Mouse (Mus musculus) forebrain, embryonic 13.5 days (tissue): ENCODE results near the gene Brpf1. TPM values are rescaled to one million over a fixed set of nuclear protein-coding genes. Genes with fewer than 3 reads are reported as not detected.

Source experiments
- ATAC-seq: fragments of 200-750 bp; cut with Nextera tagmentation; 2 replicates; pipeline ENCODE4 v1.8.0; 2017
- H3K27ac ChIP-seq: fragments of 300-500 bp; sonication (generic); 2 replicates; pipeline ENCODE4 v1.5.1; 2015; ENCODE audit warnings: inconsistent platforms, mild to moderate bottlenecking, moderate library complexity
- H3K27me3 ChIP-seq: fragments of 300-500 bp; sonication (generic); 2 replicates; pipeline ENCODE4 v1.6.1; 2015; ENCODE audit warnings: mild to moderate bottlenecking, inconsistent platforms
- H3K36me3 ChIP-seq: fragments of 300-500 bp; sonication (generic); 2 replicates; pipeline ENCODE4 v1.6.1; 2015; ENCODE audit warnings: mild to moderate bottlenecking, inconsistent platforms; ENCODE audit not compliant: poor library complexity, severe bottlenecking
- H3K4me1 ChIP-seq: fragments of 300-500 bp; sonication (generic); 2 replicates; pipeline ENCODE4 v1.6.1; 2015; ENCODE audit warnings: inconsistent platforms
- H3K4me2 ChIP-seq: fragments of 300-500 bp; sonication (generic); 2 replicates; pipeline ENCODE4 v1.6.1; 2015; ENCODE audit warnings: inconsistent platforms, mild to moderate bottlenecking, moderate library complexity
- H3K4me3 ChIP-seq: fragments of 300-500 bp; sonication (generic); 2 replicates; pipeline ENCODE4 v1.5.1; 2015; ENCODE audit warnings: mild to moderate bottlenecking, inconsistent platforms
- H3K9ac ChIP-seq: fragments of 300-500 bp; sonication (generic); 2 replicates; pipeline ENCODE4 v1.6.1; 2015; ENCODE audit warnings: mild to moderate bottlenecking, inconsistent platforms
- H3K9me3 ChIP-seq: fragments of 300-500 bp; sonication (generic); replicated peaks from 2 replicates; pipeline ENCODE4 v1.6.1; 2016; ENCODE audit warnings: inconsistent platforms
- WGBS: fragments of 180-500 bp; shearing (Covaris S2); methylation state at CpG from one replicate; pipeline ENCODE4 v1.1.7; 2015; 5-methylcytosine and 5-hydroxymethylcytosine counted together
- polyA plus RNA-seq: library from polyadenylated mRNA; unstranded; fragments of >200 nt; fragmentation: Nextera tagmentation; extraction: Ambion mirVana; gene quantifications from 2 replicates; pipeline ENCODE4 v1.2.1, GENCODE M21; 2015

Brpf1 gene
- polyA plus RNA-seq, 1 experiment from 2014 or later, result 20.0 TPM

DNA sequence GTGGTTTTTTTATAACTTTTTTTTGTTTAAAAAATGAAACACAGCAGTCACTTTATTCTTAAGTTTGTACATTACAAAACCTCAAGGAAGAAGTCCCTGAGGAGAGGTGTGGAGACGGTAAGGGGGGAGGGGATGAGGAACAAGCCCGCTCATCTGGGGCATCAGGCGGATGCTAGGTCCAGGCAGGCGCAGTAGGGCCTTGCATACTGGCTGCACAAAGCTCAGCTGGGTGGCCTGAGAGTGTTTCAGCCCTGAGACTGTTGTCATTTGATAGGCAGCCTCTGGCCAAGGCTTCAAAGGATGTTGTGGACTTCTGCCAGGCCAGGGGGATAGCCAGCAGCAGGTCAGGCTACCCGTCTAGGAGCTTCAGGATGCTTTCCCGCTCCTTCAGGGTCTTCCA, 59.7 kb downstream of the Brpf1 start:
- ATAC-seq, result no peak
- Histone ChIP-seq H3K36me3 (peaks cover 53% of the 10 kb centered on the region), H3K27me3 (no peaks in the 10 kb centered on the region), H3K9me3 (no peaks in the 10 kb centered on the region), H3K9ac (no peak overlapping the region), H3K4me2 (no peak overlapping the region), H3K4me1 (no peaks in the 10 kb centered on the region), H3K4me3 (no peak overlapping the region), H3K27ac (no peak overlapping the region)
- WGBS, result 94% methylated on average over 6 of the region's 6 CpGs

GRCm38 (mm10) chr6:113367574-113367973, 60.6 kb downstream of the Brpf1 start:
- H3K36me3 ChIP-seq, result peaks cover 62% of the 10 kb centered on the region
- no peak for ATAC-seq

GRCm38 (mm10) chr6:113368124-113368523, 61.2 kb downstream of the Brpf1 start:
- no peak overlapping the region for H3K9ac ChIP-seq
- H3K4me3 ChIP-seq, result no peak overlapping the region
- H3K27me3 ChIP-seq, result no peaks in the 10 kb centered on the region
- H3K9me3 ChIP-seq, result no peaks in the 10 kb centered on the region
- H3K27ac ChIP-seq, result no peak overlapping the region
- WGBS, result 92% methylated on average over 7 of the region's 7 CpGs
- H3K36me3 ChIP-seq, result peaks cover 68% of the 10 kb centered on the region
- H3K4me1 ChIP-seq, result no peaks in the 10 kb centered on the region
- no peak overlapping the region for H3K4me2 ChIP-seq
- no peak for ATAC-seq

More at GRCm38 (mm10) chr6:113367574-113367973, 60.6 kb downstream of the Brpf1 start:
- Histone ChIP-seq H3K4me1 (no peaks in the 10 kb centered on the region), H3K27me3 (no peaks in the 10 kb centered on the region), H3K4me2 (no peak overlapping the region), H3K27ac (no peak overlapping the region), H3K9ac (no peak overlapping the region), H3K9me3 (no peaks in the 10 kb centered on the region), H3K4me3 (no peak overlapping the region)
- WGBS, result 90% methylated on average over 1 of the region's 1 CpGs

- ATAC-seq, result no peak
- Histone ChIP-seq H3K9ac (no peak overlapping the region), H3K36me3 (peaks cover 72% of the 10 kb centered on the region), H3K4me3 (no peak overlapping the region), H3K9me3 (no peaks in the 10 kb centered on the region), H3K4me2 (no peak overlapping the region), H3K4me1 (no peaks in the 10 kb centered on the region), H3K27ac (no peak overlapping the region), H3K27me3 (no peaks in the 10 kb centered on the region)
- 74% methylated on average over 5 of the region's 5 CpGs for WGBS
Observed at GRCm38 (mm10) chr6:113368577-113368976, 61.6 kb downstream of the Brpf1 start.

- 95% methylated on average over 20 of the region's 20 CpGs for WGBS
- Histone ChIP-seq H3K4me2 (no peak overlapping the region), H3K36me3 (peaks cover 90% of the 10 kb centered on the region), H3K9ac (no peak overlapping the region), H3K27ac (no peak overlapping the region), H3K4me3 (no peak overlapping the region), H3K9me3 (no peaks in the 10 kb centered on the region), H3K4me1 (no peaks in the 10 kb centered on the region), H3K27me3 (no peaks in the 10 kb centered on the region)
- no peak for ATAC-seq
Observed at GRCm38 (mm10) chr6:113370194-113370929, 63.4 kb downstream of the Brpf1 start.

- peaks cover 75% of the 10 kb centered on the region for H3K36me3 ChIP-seq
- no peak overlapping the region for H3K4me2 ChIP-seq
- H3K27me3 ChIP-seq, result no peaks in the 10 kb centered on the region
- H3K9ac ChIP-seq, result 0 out of 2 replicates have a peak overlapping the region, but pooled peaks have one; percentile 5
- H3K9me3 ChIP-seq, result no peaks in the 10 kb centered on the region
- peaks cover 13% of the 10 kb centered on the region for H3K4me1 ChIP-seq
- 96% methylated on average over 4 of the region's 4 CpGs for WGBS
- no peak for ATAC-seq
- no peak overlapping the region for H3K4me3 ChIP-seq
- H3K27ac ChIP-seq, result no peak overlapping the region
Observed at GRCm38 (mm10) chr6:113373491-113373890, 66.6 kb downstream of the Brpf1 start.

Other genes starting within 250 kb of the Brpf1 start
- gene Setd5, start 229.8 kb upstream of the Brpf1 start, polyA plus RNA-seq, result 56.9 and 63.3 TPM in 2 replicates
- gene Lhfpl4, start 111.8 kb upstream of the Brpf1 start, polyA plus RNA-seq, result 29.6 and 33.8 TPM in 2 replicates
- gene Mtmr14, start 69.3 kb upstream of the Brpf1 start, polyA plus RNA-seq, result 42.5 and 45.4 TPM in 2 replicates
- gene Cpne9, start 24.8 kb upstream of the Brpf1 start, polyA plus RNA-seq, result 0.39 and 0.68 TPM in 2 replicates
- gene Ogg1, start 19.8 kb downstream of the Brpf1 start, polyA plus RNA-seq, result 11.4 and 13.3 TPM in 2 replicates
- 56.1 and 62.7 TPM in 2 replicates for gene Camk1, start 36.8 kb downstream of the Brpf1 start, polyA plus RNA-seq
- 65.4 and 70.6 TPM in 2 replicates for gene Tada3, start 70.7 kb downstream of the Brpf1 start, polyA plus RNA-seq
- gene Arpc4, start 71.0 kb downstream of the Brpf1 start, polyA plus RNA-seq, result 368 and 377 TPM in 2 replicates
- 6.7 and 7.6 TPM in 2 replicates for gene Ttll3, start 82.1 kb downstream of the Brpf1 start, polyA plus RNA-seq
- gene Rpusd3, start 112.2 kb downstream of the Brpf1 start, polyA plus RNA-seq, result 20.8 and 24.4 TPM in 2 replicates
- not detected in 2 replicates for gene Cidec, start 128.6 kb downstream of the Brpf1 start, polyA plus RNA-seq
- 86.0 and 92.1 TPM in 2 replicates for gene Jagn1, start 135.4 kb downstream of the Brpf1 start, polyA plus RNA-seq
- 0.05 TPM in 1 of 2 replicates, not detected in the other for gene Il17re, start 151.3 kb downstream of the Brpf1 start, polyA plus RNA-seq
- gene Il17rc, start 164.3 kb downstream of the Brpf1 start, polyA plus RNA-seq, result 0.84 and 1.4 TPM in 2 replicates
- 47.4 and 47.5 TPM in 2 replicates for gene Creld1, start 176.2 kb downstream of the Brpf1 start, polyA plus RNA-seq
- gene Prrt3, start 194.8 kb downstream of the Brpf1 start, polyA plus RNA-seq, result 2.8 and 3.1 TPM in 2 replicates
- gene Emc3, start 224.5 kb downstream of the Brpf1 start, polyA plus RNA-seq, result 84.7 and 87.8 TPM in 2 replicates
- 11.9 and 14.1 TPM in 2 replicates for gene Fancd2, start 224.5 kb downstream of the Brpf1 start, polyA plus RNA-seq